Mouse (Mus musculus): ENCODE measurements around the gene Fnbp1. TPM values are rescaled to one million over a fixed set of nuclear protein-coding genes. Genes with fewer than 3 reads are reported as not detected.

Gene Fnbp1
- polyA plus RNA-seq, 1 experiment from 2014 or later = 21.1 TPM

DNA sequence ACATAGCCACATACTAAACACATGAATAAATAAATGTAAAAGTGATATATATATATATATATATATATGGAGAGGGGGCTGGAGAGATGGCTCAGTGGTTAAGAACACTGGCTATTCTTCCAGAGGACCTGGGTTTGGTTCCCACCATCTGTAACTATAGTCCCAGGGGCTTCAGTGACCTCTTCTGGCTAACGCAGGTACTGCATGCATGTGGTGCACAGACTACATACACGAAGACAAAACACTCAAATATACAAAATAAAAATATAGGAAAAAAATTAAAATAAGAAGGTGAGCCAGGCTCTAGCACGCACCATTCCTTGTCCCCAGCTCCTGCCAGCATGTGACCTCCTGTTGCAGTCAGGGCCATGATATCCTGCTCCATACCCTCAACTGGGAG, 85.7 kb downstream of the Fnbp1 start:
- peak; percentile 20; the same call in 1 of the 2 replicates for TF ChIP-seq CTCF (IDR thresholded peaks at IDR 0.05; ENCODE audit: low read depth)
- ATAC-seq (ENCODE audit: insufficient read depth) = no peak
- H3K36me3 ChIP-seq (ENCODE audit: insufficient read depth) = peaks cover 60% of the 10 kb centered on the region

DNA sequence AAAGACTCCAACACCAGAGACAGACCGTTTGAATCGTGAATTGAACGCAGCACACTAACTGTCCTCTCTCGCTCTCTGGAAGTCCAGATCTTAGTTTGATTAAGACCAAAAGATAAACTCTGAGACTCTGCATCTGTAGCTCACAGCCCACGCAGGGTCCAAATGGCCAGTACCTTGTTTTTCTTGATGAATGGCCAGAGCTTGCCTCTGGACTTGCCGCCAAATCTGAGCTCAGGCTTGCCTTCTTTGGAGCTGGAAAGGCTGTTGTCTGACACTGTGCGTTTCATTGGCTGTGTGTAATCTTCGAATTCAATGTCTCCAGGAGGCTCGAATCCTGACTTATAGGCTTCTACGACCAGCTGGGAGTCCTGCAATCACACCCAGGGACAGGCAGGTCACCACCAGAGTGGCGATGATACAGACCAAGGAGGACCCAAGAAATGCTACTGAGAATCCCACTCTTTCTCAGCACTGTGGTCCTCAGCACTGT, 87.9 kb downstream of the Fnbp1 start:
- H3K27me3 ChIP-seq (ENCODE audit: insufficient read depth, low read length) = no peaks in the 10 kb centered on the region
- DNase-seq (no peak), ATAC-seq (ENCODE audit: insufficient read depth) (no peak)
- H3K4me1 ChIP-seq (ENCODE audit: insufficient read depth) = no peaks in the 10 kb centered on the region
- no peak overlapping the region for H3K27ac ChIP-seq (ENCODE audit: low read depth)
- H3K9me3 ChIP-seq (ENCODE audit: low read depth, low read length) = no peaks in the 10 kb centered on the region
- no peak for TF ChIP-seq CTCF (IDR thresholded peaks at IDR 0.05; ENCODE audit: low read depth)
- H3K4me2 ChIP-seq = no peak overlapping the region
- H3K9ac ChIP-seq = no peak overlapping the region
- 78% methylated on average over 11 of the region's 11 CpGs for WGBS
- H3K4me3 ChIP-seq (ENCODE audit: low read depth, low read length) = no peak overlapping the region
- peaks cover 60% of the 10 kb centered on the region for H3K36me3 ChIP-seq (ENCODE audit: insufficient read depth)

More for the DNA sequence above, 85.7 kb downstream of the Fnbp1 start:
- Histone ChIP-seq H3K27me3 (ENCODE audit: insufficient read depth, low read length) (no peaks in the 10 kb centered on the region), H3K27ac (ENCODE audit: low read depth) (no peak overlapping the region), H3K4me1 (ENCODE audit: insufficient read depth) (no peaks in the 10 kb centered on the region), H3K9me3 (ENCODE audit: low read depth, low read length) (no peaks in the 10 kb centered on the region), H3K9ac (no peak overlapping the region), H3K4me3 (ENCODE audit: low read depth, low read length) (no peak overlapping the region), H3K4me2 (no peak overlapping the region)
- DNase-seq = no peak
- 92% methylated on average over 3 of the region's 3 CpGs for WGBS

DNA sequence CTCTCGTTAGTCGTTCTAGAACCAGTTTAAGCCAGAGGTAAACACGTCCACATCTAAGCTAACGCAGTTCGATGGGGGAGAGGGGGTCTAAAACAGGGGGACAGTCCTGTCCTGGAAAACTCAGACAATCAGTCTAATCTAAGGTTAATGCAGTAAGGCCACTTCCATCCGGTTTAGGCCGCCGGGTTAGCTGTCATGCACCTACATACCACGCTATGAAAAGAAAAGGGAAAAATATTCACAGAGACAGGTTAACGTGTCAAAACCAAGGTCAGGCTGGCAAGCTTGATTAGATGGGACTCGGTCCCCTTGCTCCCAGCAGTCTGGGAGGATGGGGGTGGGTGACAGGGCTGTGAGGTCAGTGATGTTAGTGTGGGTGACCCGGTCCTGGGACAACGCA, 88.4 kb downstream of the Fnbp1 start:
- Histone ChIP-seq H3K27ac (ENCODE audit: low read depth) (no peak overlapping the region), H3K36me3 (ENCODE audit: insufficient read depth) (peaks cover 56% of the 10 kb centered on the region), H3K4me3 (ENCODE audit: low read depth, low read length) (no peak overlapping the region), H3K27me3 (ENCODE audit: insufficient read depth, low read length) (no peaks in the 10 kb centered on the region), H3K4me2 (no peak overlapping the region), H3K9me3 (ENCODE audit: low read depth, low read length) (no peaks in the 10 kb centered on the region), H3K9ac (no peak overlapping the region), H3K4me1 (ENCODE audit: insufficient read depth) (no peaks in the 10 kb centered on the region)
- ATAC-seq (ENCODE audit: insufficient read depth) = no peak
- WGBS = 90% methylated on average over 13 of the region's 13 CpGs
- TF ChIP-seq CTCF (IDR thresholded peaks at IDR 0.05; ENCODE audit: low read depth) = no peak
- no peak for DNase-seq

DNA sequence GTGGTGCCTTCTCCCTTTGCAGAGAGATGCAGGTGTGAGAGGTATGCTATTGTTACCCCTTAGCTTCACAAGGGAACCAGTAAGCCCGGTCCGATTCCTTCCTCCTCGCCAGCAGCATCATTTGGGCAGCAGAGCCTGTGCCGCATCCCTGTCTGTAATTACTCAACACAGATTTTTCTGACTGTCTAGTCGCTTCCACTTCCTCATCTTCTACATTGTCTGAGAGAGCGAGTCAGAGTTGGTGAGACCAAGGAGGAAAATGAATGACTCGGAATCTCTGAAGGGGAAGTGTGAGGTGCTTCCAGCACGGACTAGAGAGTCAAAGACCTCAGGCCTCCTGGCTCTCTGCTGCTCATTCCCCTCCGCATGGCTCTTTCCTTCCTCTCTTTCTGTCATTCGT, 89.4 kb downstream of the Fnbp1 start:
- H3K9ac ChIP-seq = no peak overlapping the region
- no peak for TF ChIP-seq CTCF (IDR thresholded peaks at IDR 0.05; ENCODE audit: low read depth)
- no peak overlapping the region for H3K4me2 ChIP-seq
- DNase-seq = peak; percentile 9
- 85% methylated on average over 10 of the region's 10 CpGs for WGBS
- ATAC-seq (ENCODE audit: insufficient read depth) = no peak
- H3K4me1 ChIP-seq (ENCODE audit: insufficient read depth) = no peaks in the 10 kb centered on the region
- no peak overlapping the region for H3K27ac ChIP-seq (ENCODE audit: low read depth)
- H3K36me3 ChIP-seq (ENCODE audit: insufficient read depth) = peaks cover 48% of the 10 kb centered on the region
- no peaks in the 10 kb centered on the region for H3K27me3 ChIP-seq (ENCODE audit: insufficient read depth, low read length)
- H3K9me3 ChIP-seq (ENCODE audit: low read depth, low read length) = no peaks in the 10 kb centered on the region
- no peak overlapping the region for H3K4me3 ChIP-seq (ENCODE audit: low read depth, low read length)

DNA sequence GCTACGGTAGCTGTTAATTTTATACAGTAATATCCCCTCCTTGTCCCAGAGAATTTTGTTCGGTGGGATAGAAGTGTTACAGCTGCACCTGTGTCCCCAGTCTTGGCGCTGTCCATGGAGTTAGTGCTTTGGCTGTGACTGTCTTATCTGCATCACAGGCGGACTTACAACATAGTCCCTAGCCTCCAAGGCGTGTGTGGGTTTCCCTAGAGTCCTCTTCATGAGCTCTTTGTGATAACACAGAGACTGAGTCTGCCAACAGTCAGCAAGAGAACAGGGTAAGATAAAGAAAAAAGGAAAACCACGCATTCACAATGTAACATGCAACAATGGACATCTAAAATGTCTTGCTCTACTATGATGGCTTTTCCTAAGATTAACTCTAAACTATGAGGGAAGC, 93.8 kb downstream of the Fnbp1 start:
- 84% methylated on average over 6 of the region's 6 CpGs for WGBS
- H3K4me2 ChIP-seq = no peak overlapping the region
- H3K4me3 ChIP-seq (ENCODE audit: low read depth, low read length) = no peak overlapping the region
- no peak for DNase-seq
- H3K27me3 ChIP-seq (ENCODE audit: insufficient read depth, low read length) = no peaks in the 10 kb centered on the region
- H3K4me1 ChIP-seq (ENCODE audit: insufficient read depth) = no peaks in the 10 kb centered on the region
- H3K36me3 ChIP-seq (ENCODE audit: insufficient read depth) = peaks cover 18% of the 10 kb centered on the region; the same call in 1 of the 2 replicates
- no peak overlapping the region for H3K27ac ChIP-seq (ENCODE audit: low read depth)
- TF ChIP-seq CTCF (IDR thresholded peaks at IDR 0.05; ENCODE audit: low read depth) = no peak
- ATAC-seq (ENCODE audit: insufficient read depth) = no peak
- no peak overlapping the region for H3K9ac ChIP-seq
- H3K9me3 ChIP-seq (ENCODE audit: low read depth, low read length) = no peaks in the 10 kb centered on the region

DNA sequence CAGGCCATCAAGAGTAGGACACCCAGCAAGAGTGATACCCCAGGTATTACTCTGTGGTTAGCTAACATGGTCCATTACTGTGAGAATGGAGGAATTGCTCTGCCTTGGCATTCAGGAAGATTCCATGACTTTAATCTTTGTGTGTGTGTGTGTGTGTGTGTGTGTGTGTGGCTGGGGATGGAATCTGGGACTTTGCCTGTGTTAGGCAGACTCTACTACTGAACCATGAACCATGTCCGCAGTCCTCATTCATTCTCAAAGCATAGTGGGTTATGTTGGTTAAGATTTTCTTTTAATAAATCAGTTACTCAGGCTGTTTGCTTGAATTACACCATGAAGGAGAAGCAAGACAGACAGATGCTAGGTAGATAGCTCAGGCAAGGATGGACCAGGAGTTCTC, 98.0 kb downstream of the Fnbp1 start:
- Histone ChIP-seq H3K9ac (no peak overlapping the region), H3K27ac (ENCODE audit: low read depth) (no peak overlapping the region), H3K4me3 (ENCODE audit: low read depth, low read length) (no peak overlapping the region), H3K4me1 (ENCODE audit: insufficient read depth) (no peaks in the 10 kb centered on the region), H3K27me3 (ENCODE audit: insufficient read depth, low read length) (no peaks in the 10 kb centered on the region), H3K9me3 (ENCODE audit: low read depth, low read length) (no peaks in the 10 kb centered on the region), H3K36me3 (ENCODE audit: insufficient read depth) (peaks cover 15% of the 10 kb centered on the region; the same call in 1 of the 2 replicates), H3K4me2 (no peak overlapping the region)
- WGBS = 97% methylated on average over 1 of the region's 1 CpGs
- ATAC-seq (ENCODE audit: insufficient read depth) = no peak
- DNase-seq = no peak
- TF ChIP-seq CTCF (IDR thresholded peaks at IDR 0.05; ENCODE audit: low read depth) = no peak

DNA sequence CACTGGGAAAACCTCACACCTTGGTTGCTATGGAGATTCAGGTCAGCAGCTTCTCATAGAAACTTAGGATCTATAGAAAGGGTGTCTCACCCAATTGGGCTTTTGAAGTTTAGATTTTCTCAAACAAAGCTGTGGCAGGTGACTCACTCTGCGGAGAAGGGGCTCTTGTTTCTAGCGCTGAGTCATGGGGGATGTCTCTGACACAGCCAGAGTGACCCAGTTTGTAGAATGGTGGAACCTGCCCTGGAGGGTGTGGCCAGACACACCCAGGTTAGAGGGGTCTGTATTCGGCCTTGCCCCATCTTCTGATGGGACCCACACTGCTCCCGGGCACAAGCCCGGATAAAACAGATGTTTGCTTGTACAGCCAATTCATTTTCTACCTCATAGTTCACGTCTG, 98.9 kb downstream of the Fnbp1 start:
- no peak for DNase-seq
- no peaks in the 10 kb centered on the region for H3K4me1 ChIP-seq (ENCODE audit: insufficient read depth)
- WGBS = 81% methylated on average over 6 of the region's 6 CpGs
- H3K4me3 ChIP-seq (ENCODE audit: low read depth, low read length) = no peak overlapping the region
- peaks cover 22% of the 10 kb centered on the region for H3K36me3 ChIP-seq (ENCODE audit: insufficient read depth)
- no peaks in the 10 kb centered on the region for H3K27me3 ChIP-seq (ENCODE audit: insufficient read depth, low read length)
- ATAC-seq (ENCODE audit: insufficient read depth) = no peak
- TF ChIP-seq CTCF (IDR thresholded peaks at IDR 0.05; ENCODE audit: low read depth) = no peak
- no peak overlapping the region for H3K4me2 ChIP-seq
- H3K9ac ChIP-seq = no peak overlapping the region
- H3K27ac ChIP-seq (ENCODE audit: low read depth) = no peak overlapping the region
- H3K9me3 ChIP-seq (ENCODE audit: low read depth, low read length) = no peaks in the 10 kb centered on the region

DNA sequence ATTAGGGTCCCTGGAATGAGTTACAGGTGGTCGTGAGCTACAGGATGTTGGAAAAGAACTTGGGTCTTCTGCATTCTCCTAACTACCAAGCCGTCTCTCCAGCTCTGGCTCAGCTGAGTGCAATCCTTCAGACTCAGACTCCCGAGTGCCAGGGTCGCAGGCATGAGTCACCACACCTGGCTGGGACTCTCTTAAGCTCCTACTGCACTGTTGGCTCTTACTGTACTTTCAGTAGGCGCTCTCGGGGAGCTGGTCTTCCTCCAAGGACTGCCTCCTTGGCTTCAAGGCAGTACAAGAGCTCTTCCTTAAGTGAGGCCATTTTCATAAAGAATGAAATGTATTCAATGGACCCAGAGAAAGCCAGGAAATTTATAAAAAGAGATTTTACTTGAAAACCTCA, 100.4 kb downstream of the Fnbp1 start:
- Histone ChIP-seq H3K4me2 (no peak overlapping the region), H3K4me3 (ENCODE audit: low read depth, low read length) (no peak overlapping the region), H3K4me1 (ENCODE audit: insufficient read depth) (no peaks in the 10 kb centered on the region), H3K27me3 (ENCODE audit: insufficient read depth, low read length) (no peaks in the 10 kb centered on the region), H3K36me3 (ENCODE audit: insufficient read depth) (peaks cover 29% of the 10 kb centered on the region), H3K9ac (no peak overlapping the region), H3K27ac (ENCODE audit: low read depth) (no peak overlapping the region), H3K9me3 (ENCODE audit: low read depth, low read length) (no peaks in the 10 kb centered on the region)
- WGBS = 74% methylated on average over 6 of the region's 6 CpGs
- no peak for TF ChIP-seq CTCF (IDR thresholded peaks at IDR 0.05; ENCODE audit: low read depth)
- no peak for DNase-seq
- ATAC-seq (ENCODE audit: insufficient read depth) = no peak
